Mouse (Mus musculus): Measurements from ENCODE around the gene Ubn2. TPM values are rescaled to one million over a fixed set of nuclear protein-coding genes. Genes with fewer than 3 reads are reported as not detected.
A peak's percentile ranks its signal among the peaks of the same experiment; 100 is the strongest.
"Not testable (repeated sequence)": the region's sequence is repeated elsewhere in the genome, so short reads cannot be mapped to it uniquely, and the experiment has no call there.

Gene Ubn2
- 12.4 and 12.5 TPM in 2 replicates for polyA plus RNA-seq (2014; fragmentation: Nextera tagmentation; extraction: Ambion mirVana)

- H3K27ac ChIP-seq (replicated peaks; ENCODE audit: low read depth, low read length): peak within 1 kb of the TSS; percentile 92
- peak within 1 kb of the TSS; percentile 90 for H3K4me3 ChIP-seq (ENCODE audit: low read depth, low read length)
- peak; percentile 100 for DNase-seq (ENCODE audit: low spot score)
- H3K9ac ChIP-seq (replicated peaks; ENCODE audit: low read length): peak within 1 kb of the TSS; percentile 93
- peak within 1 kb of the TSS; percentile 81 for H3K4me2 ChIP-seq (ENCODE audit: low read depth, low read length)
- no peaks in the 10 kb centered on the region for H3K4me1 ChIP-seq (ENCODE audit: control insufficient read depth, insufficient read depth, low read length)
- no peaks in the 10 kb centered on the region for H3K27me3 ChIP-seq (ENCODE audit: control insufficient read depth, insufficient read depth, low read length)
- no peaks in the 10 kb centered on the region for H3K9me3 ChIP-seq (replicated peaks; ENCODE audit: control insufficient read depth, low read length)
- peak; percentile 96 for ATAC-seq (replicated peaks; ENCODE audit: insufficient number of reproducible peaks, low FRiP score, low TSS enrichment, low read depth)
- no peaks in the 10 kb centered on the region for H3K36me3 ChIP-seq (replicated peaks; ENCODE audit: control insufficient read depth, insufficient read depth, low read depth, low read length)
- under 1% methylated on average over 64 of the region's 64 CpGs for WGBS
These were observed at the start of gene Ubn2 for GRCm38 (mm10) chr6:38433261-38434033. TSS of gene Ubn2 (plus strand) at chr6:38433950.

DNA sequence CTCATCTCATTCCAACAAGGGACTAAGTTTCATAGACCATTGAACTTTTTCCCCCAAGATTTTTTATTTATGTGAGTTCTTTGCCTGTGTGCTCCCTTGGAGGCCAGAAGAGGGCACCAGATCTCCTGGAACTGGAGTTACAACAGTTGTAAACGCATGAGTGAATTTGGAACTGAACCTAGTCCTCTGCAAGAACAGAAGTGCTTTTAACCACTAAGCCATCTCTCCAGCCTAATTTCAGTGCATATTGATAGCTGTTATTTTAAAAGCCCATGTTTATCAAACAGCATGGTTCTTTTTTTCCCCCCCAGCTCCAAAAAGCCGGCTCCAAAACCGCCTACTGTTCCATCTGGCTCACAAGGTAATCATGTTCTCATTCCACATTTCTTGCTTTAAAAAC, 44.1 kb upstream of the Ubn2 start:
- 82% methylated on average over 3 of the region's 3 CpGs for WGBS
- Histone ChIP-seq H3K36me3 (replicated peaks; ENCODE audit: control insufficient read depth, insufficient read depth, low read depth, low read length) (no peaks in the 10 kb centered on the region), H3K27me3 (ENCODE audit: control insufficient read depth, insufficient read depth, low read length) (no peaks in the 10 kb centered on the region), H3K27ac (replicated peaks; ENCODE audit: low read depth, low read length) (no peak overlapping the region), H3K4me3 (ENCODE audit: low read depth, low read length) (no peak overlapping the region), H3K9ac (replicated peaks; ENCODE audit: low read length) (no peak overlapping the region), H3K4me2 (ENCODE audit: low read depth, low read length) (no peak overlapping the region), H3K4me1 (ENCODE audit: control insufficient read depth, insufficient read depth, low read length) (no peaks in the 10 kb centered on the region), H3K9me3 (replicated peaks; ENCODE audit: control insufficient read depth, low read length) (no peaks in the 10 kb centered on the region)
- ATAC-seq (replicated peaks; ENCODE audit: insufficient number of reproducible peaks, low FRiP score, low TSS enrichment, low read depth) (no peak), DNase-seq (ENCODE audit: low spot score) (peak; percentile 49)

GRCm38 (mm10) chr6:38432457-38432856, 1.3 kb upstream of the Ubn2 start:
- DNase-seq (ENCODE audit: low spot score); H3K36me3 ChIP-seq (replicated peaks; ENCODE audit: control insufficient read depth, insufficient read depth, low read depth, low read length); H3K27me3 ChIP-seq (ENCODE audit: control insufficient read depth, insufficient read depth, low read length); H3K4me2 ChIP-seq (ENCODE audit: low read depth, low read length); H3K9me3 ChIP-seq (replicated peaks; ENCODE audit: control insufficient read depth, low read length); H3K9ac ChIP-seq (replicated peaks; ENCODE audit: low read length); ATAC-seq (replicated peaks; ENCODE audit: insufficient number of reproducible peaks, low FRiP score, low TSS enrichment, low read depth); H3K27ac ChIP-seq (replicated peaks; ENCODE audit: low read depth, low read length); H3K4me1 ChIP-seq (ENCODE audit: control insufficient read depth, insufficient read depth, low read length); H3K4me3 ChIP-seq (ENCODE audit: low read depth, low read length): not testable (repeated sequence)
- 81% methylated on average over 5 of the region's 5 CpGs for WGBS

GRCm38 (mm10) chr6:38434055-38435023, 589 bp downstream of the Ubn2 start:
- Histone ChIP-seq H3K27ac (replicated peaks; ENCODE audit: low read depth, low read length) (peak overlapping the region; percentile 92), H3K36me3 (replicated peaks; ENCODE audit: control insufficient read depth, insufficient read depth, low read depth, low read length) (no peaks in the 10 kb centered on the region), H3K9me3 (replicated peaks; ENCODE audit: control insufficient read depth, low read length) (no peaks in the 10 kb centered on the region), H3K4me1 (ENCODE audit: control insufficient read depth, insufficient read depth, low read length) (no peaks in the 10 kb centered on the region), H3K27me3 (ENCODE audit: control insufficient read depth, insufficient read depth, low read length) (no peaks in the 10 kb centered on the region), H3K4me2 (ENCODE audit: low read depth, low read length) (peak overlapping the region; percentile 63), H3K9ac (replicated peaks; ENCODE audit: low read length) (peak overlapping the region; percentile 93), H3K4me3 (ENCODE audit: low read depth, low read length) (peak overlapping the region; percentile 90)
- DNase-seq (ENCODE audit: low spot score) (peak; percentile 67), ATAC-seq (replicated peaks; ENCODE audit: insufficient number of reproducible peaks, low FRiP score, low TSS enrichment, low read depth) (peak; percentile 78)
- WGBS: under 1% methylated on average over 91 of the region's 118 CpGs

DNA sequence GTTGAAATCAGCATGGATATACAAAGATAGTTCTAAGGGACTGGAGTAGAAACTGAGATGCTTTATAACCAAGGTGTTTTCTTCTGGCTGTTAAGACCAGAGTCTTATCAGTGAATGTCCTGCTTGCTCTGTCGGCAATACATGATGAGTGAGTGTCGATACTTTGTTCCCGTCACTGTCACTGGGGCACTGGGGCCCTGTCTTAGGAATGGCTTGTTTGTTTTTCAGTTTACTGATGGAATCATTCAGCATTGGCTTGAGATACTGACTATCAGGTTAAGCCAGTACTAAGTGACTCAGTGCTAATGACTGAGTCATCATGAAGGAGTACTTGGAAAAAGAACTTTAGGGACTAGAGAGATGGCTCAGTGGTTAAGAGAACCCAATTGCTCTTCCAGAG, 10.1 kb downstream of the Ubn2 start:
- DNase-seq (ENCODE audit: low spot score): no peak
- no peak for ATAC-seq (replicated peaks; ENCODE audit: insufficient number of reproducible peaks, low FRiP score, low TSS enrichment, low read depth)
- 91% methylated on average over 3 of the region's 3 CpGs for WGBS
- Histone ChIP-seq H3K9me3 (replicated peaks; ENCODE audit: control insufficient read depth, low read length) (no peaks in the 10 kb centered on the region), H3K27ac (replicated peaks; ENCODE audit: low read depth, low read length) (no peak overlapping the region), H3K4me1 (ENCODE audit: control insufficient read depth, insufficient read depth, low read length) (no peaks in the 10 kb centered on the region), H3K4me2 (ENCODE audit: low read depth, low read length) (no peak overlapping the region), H3K4me3 (ENCODE audit: low read depth, low read length) (no peak overlapping the region), H3K27me3 (ENCODE audit: control insufficient read depth, insufficient read depth, low read length) (no peaks in the 10 kb centered on the region), H3K9ac (replicated peaks; ENCODE audit: low read length) (no peak overlapping the region), H3K36me3 (replicated peaks; ENCODE audit: control insufficient read depth, insufficient read depth, low read depth, low read length) (no peaks in the 10 kb centered on the region; the same call in 1 of the 2 replicates)

DNA sequence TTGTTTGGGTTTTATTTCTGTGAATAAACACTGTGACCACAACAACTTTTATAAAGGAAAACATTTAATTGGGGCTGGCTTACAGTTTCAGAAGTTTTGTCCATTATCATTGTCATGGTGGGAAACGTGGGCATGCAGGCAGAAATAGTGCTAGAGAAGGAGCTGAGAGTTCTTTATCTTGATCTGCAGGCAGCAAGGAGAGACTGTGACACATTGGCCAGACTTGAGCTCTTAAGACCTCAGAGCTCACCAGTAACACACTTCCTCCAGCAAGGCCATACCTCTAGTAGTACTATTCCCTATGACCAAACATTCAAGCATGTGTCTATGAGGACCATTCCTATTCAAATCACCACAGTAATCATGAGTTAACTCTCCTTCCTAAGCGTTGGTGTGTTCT, 14.5 kb downstream of the Ubn2 start:
- no peaks in the 10 kb centered on the region for H3K27me3 ChIP-seq (ENCODE audit: control insufficient read depth, insufficient read depth, low read length)
- no peaks in the 10 kb centered on the region for H3K4me1 ChIP-seq (ENCODE audit: control insufficient read depth, insufficient read depth, low read length)
- 91% methylated on average over 2 of the region's 2 CpGs for WGBS
- DNase-seq (ENCODE audit: low spot score) (no peak), ATAC-seq (replicated peaks; ENCODE audit: insufficient number of reproducible peaks, low FRiP score, low TSS enrichment, low read depth) (no peak)
- no peak overlapping the region for H3K27ac ChIP-seq (replicated peaks; ENCODE audit: low read depth, low read length)
- H3K36me3 ChIP-seq (replicated peaks; ENCODE audit: control insufficient read depth, insufficient read depth, low read depth, low read length): no peaks in the 10 kb centered on the region; the same call in 1 of the 2 replicates
- H3K9me3 ChIP-seq (replicated peaks; ENCODE audit: control insufficient read depth, low read length): no peaks in the 10 kb centered on the region
- H3K4me2 ChIP-seq (ENCODE audit: low read depth, low read length): no peak overlapping the region
- H3K9ac ChIP-seq (replicated peaks; ENCODE audit: low read length): no peak overlapping the region
- no peak overlapping the region for H3K4me3 ChIP-seq (ENCODE audit: low read depth, low read length)

GRCm38 (mm10) chr6:38453049-38453448, 19.3 kb downstream of the Ubn2 start:
- Histone ChIP-seq H3K27me3 (ENCODE audit: control insufficient read depth, insufficient read depth, low read length) (no peaks in the 10 kb centered on the region), H3K9ac (replicated peaks; ENCODE audit: low read length) (no peak overlapping the region), H3K4me2 (ENCODE audit: low read depth, low read length) (no peak overlapping the region), H3K9me3 (replicated peaks; ENCODE audit: control insufficient read depth, low read length) (no peaks in the 10 kb centered on the region), H3K36me3 (replicated peaks; ENCODE audit: control insufficient read depth, insufficient read depth, low read depth, low read length) (no peaks in the 10 kb centered on the region; the same call in 1 of the 2 replicates), H3K4me3 (ENCODE audit: low read depth, low read length) (no peak overlapping the region), H3K27ac (replicated peaks; ENCODE audit: low read depth, low read length) (no peak overlapping the region), H3K4me1 (ENCODE audit: control insufficient read depth, insufficient read depth, low read length) (no peaks in the 10 kb centered on the region)
- DNase-seq (ENCODE audit: low spot score) (no peak), ATAC-seq (replicated peaks; ENCODE audit: insufficient number of reproducible peaks, low FRiP score, low TSS enrichment, low read depth) (no peak)
- WGBS: 96% methylated on average over 4 of the region's 4 CpGs

- not testable (repeated sequence) for H3K27ac ChIP-seq (replicated peaks; ENCODE audit: low read depth, low read length); DNase-seq (ENCODE audit: low spot score); H3K4me1 ChIP-seq (ENCODE audit: control insufficient read depth, insufficient read depth, low read length); H3K4me2 ChIP-seq (ENCODE audit: low read depth, low read length); H3K9ac ChIP-seq (replicated peaks; ENCODE audit: low read length); H3K27me3 ChIP-seq (ENCODE audit: control insufficient read depth, insufficient read depth, low read length); H3K36me3 ChIP-seq (replicated peaks; ENCODE audit: control insufficient read depth, insufficient read depth, low read depth, low read length); ATAC-seq (replicated peaks; ENCODE audit: insufficient number of reproducible peaks, low FRiP score, low TSS enrichment, low read depth); H3K9me3 ChIP-seq (replicated peaks; ENCODE audit: control insufficient read depth, low read length); H3K4me3 ChIP-seq (ENCODE audit: low read depth, low read length)
These were observed 22.7 kb downstream of the Ubn2 start for GRCm38 (mm10) chr6:38456425-38456824.

Measured in embryonic facial prominence, embryonic 11.5 days (tissue).